Mouse (Mus musculus) hindbrain, embryonic 12.5 days (tissue): ENCODE results near the gene Inpp4b. TPM values are rescaled to one million over a fixed set of nuclear protein-coding genes. Genes with fewer than 3 reads are reported as not detected.

Source experiments
- ATAC-seq: fragments of 200-750 bp; cut with Nextera tagmentation; 2 replicates; pipeline ENCODE4 v1.8.0; 2017; ENCODE audit warnings: moderate TSS enrichment; ENCODE audit not compliant: low FRiP score
- H3K27ac ChIP-seq: fragments of 300-500 bp; sonication (generic); 2 replicates; pipeline ENCODE4 v1.5.1; 2016; ENCODE audit warnings: mild to moderate bottlenecking
- H3K27me3 ChIP-seq: fragments of 300-500 bp; sonication (generic); 2 replicates; pipeline ENCODE4 v1.6.1; 2016; ENCODE audit warnings: mild to moderate bottlenecking
- H3K36me3 ChIP-seq: fragments of 300-500 bp; sonication (generic); 2 replicates; pipeline ENCODE4 v1.6.1; 2016; ENCODE audit warnings: mild to moderate bottlenecking
- H3K4me1 ChIP-seq: fragments of 300-500 bp; sonication (generic); 2 replicates; pipeline ENCODE4 v1.6.1; 2016
- H3K4me2 ChIP-seq: fragments of 300-500 bp; sonication (generic); replicated peaks from 2 replicates; pipeline ENCODE4 v1.6.1; 2016; ENCODE audit warnings: mild to moderate bottlenecking
- H3K4me3 ChIP-seq: fragments of 300-500 bp; sonication (generic); 2 replicates; pipeline ENCODE4 v1.5.1; 2016; ENCODE audit warnings: mild to moderate bottlenecking
- H3K9ac ChIP-seq: fragments of 300-500 bp; sonication (generic); 2 replicates; pipeline ENCODE4 v1.6.1; 2016; ENCODE audit warnings: mild to moderate bottlenecking, moderate library complexity
- H3K9me3 ChIP-seq: fragments of 300-500 bp; sonication (generic); replicated peaks from 2 replicates; pipeline ENCODE4 v1.6.1; 2016; ENCODE audit warnings: mild to moderate bottlenecking
- WGBS: fragments of 180-500 bp; shearing (Covaris S2); methylation state at CpG from one replicate; pipeline ENCODE4 v1.1.7; 2016; 5-methylcytosine and 5-hydroxymethylcytosine counted together
- polyA plus RNA-seq: library from polyadenylated mRNA; unstranded; fragments of >200 nt; fragmentation: Nextera tagmentation; extraction: Ambion mirVana; gene quantifications from 2 replicates; pipeline ENCODE4 v1.2.1, GENCODE M21; 2016

Inpp4b gene
- polyA plus RNA-seq, 1 experiment from 2014 or later = 9.6 TPM

DNA sequence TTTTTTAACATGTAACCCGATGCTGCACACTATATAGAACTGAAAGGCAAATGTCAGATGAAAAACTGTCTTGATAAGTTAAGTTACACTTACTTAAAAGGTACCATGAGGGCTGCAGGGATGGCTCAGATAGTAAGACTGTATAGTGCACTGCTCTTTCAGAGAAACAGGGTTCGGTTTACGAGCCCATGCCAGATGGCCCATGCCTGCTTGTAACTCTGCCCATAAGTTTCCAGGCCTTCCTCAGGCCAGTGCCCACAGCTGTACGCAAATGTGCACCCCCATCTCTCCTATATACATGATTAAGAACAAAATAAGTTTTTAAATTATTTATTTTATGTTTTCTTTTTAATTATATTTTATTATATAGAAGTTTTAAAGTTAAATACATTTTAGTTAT lies 300.7 kb downstream of the Inpp4b start:
- Histone ChIP-seq H3K9ac (no peak overlapping the region), H3K36me3 (no peaks in the 10 kb centered on the region), H3K4me2 (no peak overlapping the region), H3K4me1 (no peaks in the 10 kb centered on the region), H3K27me3 (no peaks in the 10 kb centered on the region), H3K27ac (no peak overlapping the region), H3K4me3 (no peak overlapping the region), H3K9me3 (no peaks in the 10 kb centered on the region)
- WGBS = 84% methylated on average over 4 of the region's 4 CpGs
- ATAC-seq = no peak

DNA sequence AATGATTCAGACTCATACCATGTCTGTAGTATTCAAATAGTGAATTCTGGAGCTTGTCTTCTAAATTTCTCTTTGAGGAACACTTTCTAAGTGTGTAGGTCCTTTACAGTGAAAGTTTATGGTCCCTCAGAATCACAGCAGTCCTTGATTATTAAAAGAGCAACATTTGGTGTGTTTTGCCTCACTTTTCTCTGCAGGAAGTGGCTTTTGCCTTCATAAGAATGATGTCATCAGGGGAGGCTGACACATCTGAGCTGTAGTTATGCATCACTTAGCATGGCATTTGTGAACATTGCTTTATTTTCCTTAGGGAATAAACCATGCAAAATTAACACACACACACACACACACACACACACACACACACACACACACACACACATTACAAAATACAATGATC lies 349.8 kb downstream of the Inpp4b start:
- Histone ChIP-seq H3K9me3 (no peaks in the 10 kb centered on the region), H3K9ac (no peak overlapping the region)

DNA sequence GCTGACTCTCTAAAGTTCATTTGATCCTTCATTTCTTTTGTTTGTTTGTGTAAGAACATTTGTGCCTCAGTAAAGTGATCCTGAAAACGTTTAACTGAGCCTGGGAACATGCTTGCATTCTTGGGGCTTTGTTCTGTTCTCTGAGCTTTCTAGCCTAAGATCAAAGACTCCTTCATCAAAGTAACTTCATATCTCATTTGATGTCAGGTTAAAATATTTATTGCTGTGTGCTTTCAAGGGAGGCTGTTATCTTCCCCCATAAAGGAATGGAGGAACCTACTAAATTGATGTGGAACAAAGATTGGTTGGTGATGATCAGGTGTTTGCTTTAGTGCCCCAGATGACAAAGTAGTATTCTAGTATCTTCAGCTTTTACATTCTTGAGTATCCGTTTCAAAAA lies 352.5 kb downstream of the Inpp4b start:
- Histone ChIP-seq H3K27ac (no peak overlapping the region), H3K4me3 (no peak overlapping the region), H3K27me3 (no peaks in the 10 kb centered on the region), H3K4me1 (no peaks in the 10 kb centered on the region), H3K9me3 (no peaks in the 10 kb centered on the region), H3K9ac (no peak overlapping the region), H3K4me2 (no peak overlapping the region), H3K36me3 (no peaks in the 10 kb centered on the region)
- WGBS = 43% methylated on average over 2 of the region's 2 CpGs
- no peak for ATAC-seq

More for the DNA sequence above, 349.8 kb downstream of the Inpp4b start:
- Histone ChIP-seq H3K36me3 (no peaks in the 10 kb centered on the region), H3K4me1 (no peaks in the 10 kb centered on the region), H3K4me2 (no peak overlapping the region), H3K27ac (no peak overlapping the region), H3K4me3 (no peak overlapping the region), H3K27me3 (no peaks in the 10 kb centered on the region)
- no peak for ATAC-seq

DNA sequence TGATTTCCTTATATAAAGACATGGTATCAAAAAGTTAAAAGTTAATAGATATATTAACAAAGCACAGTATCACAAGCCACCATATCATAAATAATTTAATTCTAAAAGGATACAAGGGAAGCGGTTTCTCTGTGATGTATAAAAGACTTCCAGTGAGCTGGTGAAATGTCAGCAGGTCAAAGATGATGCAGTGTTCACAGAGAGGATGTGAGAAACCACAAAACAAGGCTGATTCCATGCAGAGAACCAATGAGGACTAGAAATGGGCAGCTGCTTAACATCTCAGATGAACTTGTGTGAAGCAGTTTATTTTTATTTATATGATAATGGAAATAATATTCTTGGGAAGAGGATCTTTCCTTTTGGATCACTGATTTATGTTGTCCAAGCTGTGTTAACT lies 359.7 kb downstream of the Inpp4b start:
- H3K4me2 ChIP-seq = no peak overlapping the region
- no peak for ATAC-seq
- 84% methylated on average over 1 of the region's 1 CpGs for WGBS

DNA sequence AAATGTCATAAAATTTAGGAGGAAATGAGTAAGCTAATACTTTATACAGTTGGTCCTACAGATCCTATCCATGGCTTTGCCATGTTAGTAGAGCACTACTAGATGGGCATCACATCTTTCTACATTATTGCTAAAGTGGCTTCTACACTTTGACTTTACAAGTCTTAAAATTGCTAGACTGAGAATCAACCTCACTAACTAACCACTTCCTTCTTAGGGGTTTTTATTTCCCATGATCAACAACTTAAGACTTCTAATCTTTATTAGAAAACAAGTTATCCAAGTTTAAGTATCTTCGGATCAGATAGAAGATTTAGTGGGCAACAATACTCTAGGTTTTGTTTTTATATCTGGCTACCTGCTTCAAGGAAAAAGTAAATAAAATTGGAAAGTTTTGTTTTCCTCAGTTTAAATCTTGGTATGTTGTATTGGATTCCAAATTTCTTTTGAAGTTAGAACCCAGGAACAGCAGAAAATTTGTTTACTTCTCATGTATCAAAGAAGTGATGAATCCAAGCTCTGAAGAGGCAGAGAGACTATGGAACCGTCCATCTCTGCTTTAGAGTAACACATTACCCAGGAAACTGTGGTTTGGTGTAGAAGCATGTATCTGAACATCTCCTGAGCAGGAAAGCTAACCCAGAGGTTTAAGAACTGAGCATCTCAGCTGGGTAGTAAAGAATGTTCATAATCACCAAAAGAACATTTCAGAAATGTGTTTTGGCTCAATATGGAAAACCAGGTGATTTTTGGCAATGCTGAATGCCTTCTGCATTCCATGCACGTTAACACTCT lies 361.4 kb downstream of the Inpp4b start:
- no peak for ATAC-seq
- Histone ChIP-seq H3K36me3 (no peaks in the 10 kb centered on the region), H3K4me2 (no peak overlapping the region), H3K4me3 (no peak overlapping the region), H3K27ac (no peak overlapping the region), H3K9ac (no peak overlapping the region), H3K4me1 (no peaks in the 10 kb centered on the region), H3K27me3 (no peaks in the 10 kb centered on the region), H3K9me3 (no peaks in the 10 kb centered on the region)
- 85% methylated on average over 3 of the region's 3 CpGs for WGBS

More for the DNA sequence above, 359.7 kb downstream of the Inpp4b start:
- H3K27ac ChIP-seq = no peak overlapping the region
- H3K9ac ChIP-seq = no peak overlapping the region
- no peaks in the 10 kb centered on the region for H3K36me3 ChIP-seq
- H3K4me3 ChIP-seq = no peak overlapping the region
- H3K9me3 ChIP-seq = no peaks in the 10 kb centered on the region
- H3K4me1 ChIP-seq = no peaks in the 10 kb centered on the region
- no peaks in the 10 kb centered on the region for H3K27me3 ChIP-seq

DNA sequence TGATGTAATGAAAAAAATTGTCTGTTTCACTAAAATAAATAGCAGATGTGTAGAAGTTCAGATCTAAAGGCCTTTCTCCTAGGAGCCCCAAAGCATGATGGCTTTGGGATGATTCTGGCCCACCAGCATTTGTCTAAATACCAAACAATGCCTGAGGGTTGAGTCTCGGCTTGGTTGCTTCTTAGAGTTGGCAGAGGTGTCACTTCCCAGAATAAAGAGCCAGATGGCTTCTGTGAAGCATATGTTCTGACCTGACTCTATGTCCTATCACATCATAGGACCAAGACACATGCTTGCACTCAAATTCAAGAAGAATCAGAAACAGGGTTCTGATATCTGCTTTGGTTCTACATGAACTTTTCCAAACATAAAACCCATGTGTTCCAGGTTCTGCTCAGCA lies 365.1 kb downstream of the Inpp4b start:
- 65% methylated on average over 1 of the region's 1 CpGs for WGBS
- Histone ChIP-seq H3K27ac (no peak overlapping the region), H3K9ac (no peak overlapping the region), H3K4me3 (no peak overlapping the region), H3K9me3 (no peaks in the 10 kb centered on the region), H3K36me3 (no peaks in the 10 kb centered on the region), H3K4me1 (no peaks in the 10 kb centered on the region), H3K4me2 (no peak overlapping the region), H3K27me3 (no peaks in the 10 kb centered on the region)
- ATAC-seq = no peak

DNA sequence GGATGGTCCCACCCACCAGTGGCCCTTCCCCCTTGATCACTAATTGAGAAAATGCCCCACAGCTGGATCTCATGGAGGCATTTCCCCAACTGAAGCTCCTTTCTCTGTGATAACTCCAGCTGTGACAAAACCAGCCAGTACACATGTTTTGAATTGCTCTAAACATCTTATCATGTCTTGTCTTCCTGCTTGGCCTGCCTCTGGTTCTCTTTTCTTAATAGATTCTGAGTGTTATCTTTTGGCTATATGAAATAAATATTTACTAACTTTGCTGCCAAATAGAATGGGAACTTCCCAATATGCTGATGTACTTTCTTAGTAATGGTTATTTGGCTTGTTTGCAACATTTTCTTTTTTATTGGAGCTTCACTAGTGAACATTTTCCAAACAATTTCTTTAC lies 389.0 kb downstream of the Inpp4b start:
- Histone ChIP-seq H3K9ac (no peak overlapping the region), H3K4me3 (no peak overlapping the region), H3K36me3 (no peaks in the 10 kb centered on the region), H3K4me1 (no peaks in the 10 kb centered on the region), H3K9me3 (no peaks in the 10 kb centered on the region), H3K4me2 (no peak overlapping the region), H3K27me3 (no peaks in the 10 kb centered on the region), H3K27ac (no peak overlapping the region)
- ATAC-seq = no peak

DNA sequence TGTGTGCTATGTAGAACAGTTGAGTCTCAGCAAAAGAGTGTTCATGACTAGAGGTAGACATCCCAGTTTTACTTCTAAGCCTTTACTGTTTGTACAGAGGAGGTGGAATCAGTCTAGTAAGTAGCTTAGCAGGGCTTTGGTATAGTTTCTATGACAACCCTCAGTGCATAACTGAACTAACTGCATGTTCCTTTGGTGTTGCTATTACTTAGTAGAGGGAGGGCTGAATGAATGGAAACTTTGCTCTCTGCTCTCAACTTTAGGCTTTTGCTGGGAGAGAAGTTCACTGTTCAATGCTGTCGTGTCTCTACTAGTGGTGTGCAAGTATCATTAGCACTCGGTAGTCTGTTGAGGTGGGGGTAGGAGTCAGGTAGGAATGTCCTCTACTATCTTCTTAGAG lies 393.3 kb downstream of the Inpp4b start:
- Histone ChIP-seq H3K9ac (no peak overlapping the region), H3K9me3 (no peaks in the 10 kb centered on the region), H3K36me3 (no peaks in the 10 kb centered on the region), H3K27me3 (no peaks in the 10 kb centered on the region), H3K4me2 (no peak overlapping the region), H3K4me1 (no peaks in the 10 kb centered on the region), H3K4me3 (no peak overlapping the region), H3K27ac (no peak overlapping the region)
- WGBS = 92% methylated on average over 2 of the region's 2 CpGs
- ATAC-seq = no peak

DNA sequence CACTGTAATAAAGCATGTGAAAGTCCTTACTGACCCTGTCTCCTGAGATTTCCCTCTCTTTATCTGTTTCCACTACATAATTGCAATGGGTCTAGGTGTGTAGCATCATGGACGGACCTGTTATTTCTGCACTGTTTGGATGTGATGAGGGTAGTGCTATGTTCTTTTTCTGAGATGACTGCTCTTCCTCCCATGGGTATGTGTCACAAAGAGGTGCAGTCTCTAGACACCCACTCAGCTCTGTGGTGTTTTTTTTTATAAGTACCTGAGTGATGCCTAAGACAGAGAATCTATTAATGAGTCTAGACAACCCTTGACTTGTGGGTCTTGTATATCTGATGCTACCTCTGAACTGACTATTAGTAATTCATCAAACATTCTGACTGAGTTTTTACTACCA lies 393.7 kb downstream of the Inpp4b start:
- Histone ChIP-seq H3K4me2 (no peak overlapping the region), H3K27me3 (no peaks in the 10 kb centered on the region), H3K27ac (no peak overlapping the region), H3K36me3 (no peaks in the 10 kb centered on the region), H3K4me1 (no peaks in the 10 kb centered on the region), H3K9ac (no peak overlapping the region), H3K9me3 (no peaks in the 10 kb centered on the region), H3K4me3 (no peak overlapping the region)
- 92% methylated on average over 1 of the region's 1 CpGs for WGBS
- no peak for ATAC-seq

DNA sequence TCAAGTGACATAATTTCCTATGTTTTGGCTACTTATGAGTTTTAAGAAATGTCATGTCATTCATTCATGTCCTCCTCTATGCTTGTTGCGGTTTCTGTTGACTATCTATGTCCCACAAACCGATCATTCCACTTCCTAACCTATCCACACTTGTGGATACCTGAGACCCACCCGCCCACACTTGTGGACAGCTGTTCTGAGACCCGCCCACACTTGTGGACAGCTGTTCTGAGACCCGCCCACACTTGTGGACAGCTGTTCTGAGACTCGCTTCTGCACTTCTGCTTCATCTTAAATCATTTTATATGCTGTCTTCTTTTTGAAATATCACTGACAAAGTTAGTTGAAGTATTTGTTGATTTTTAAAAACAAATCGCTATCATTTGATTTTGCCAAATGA lies 400.2 kb downstream of the Inpp4b start:
- 87% methylated on average over 7 of the region's 7 CpGs for WGBS
- no peak overlapping the region for H3K9ac ChIP-seq
- no peak overlapping the region for H3K4me3 ChIP-seq

DNA sequence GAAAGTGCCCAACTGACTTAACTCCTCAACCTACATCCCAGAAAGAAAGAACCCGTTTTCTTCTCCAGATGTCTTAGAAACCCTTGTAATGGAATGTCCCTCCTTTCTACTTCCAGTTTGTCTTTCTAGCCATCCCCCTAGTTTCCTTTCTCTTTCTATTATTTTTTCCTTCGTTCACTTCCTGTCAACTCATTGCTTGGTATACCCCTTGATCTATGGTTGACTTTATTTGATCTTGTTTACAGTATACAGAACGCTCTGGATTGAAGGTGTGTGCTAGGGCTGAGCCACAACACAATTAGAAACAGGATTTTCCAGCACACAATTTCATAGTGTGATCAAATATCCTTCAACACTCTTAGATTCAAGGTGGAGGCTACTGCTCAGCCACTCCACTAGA lies 400.7 kb downstream of the Inpp4b start:
- Histone ChIP-seq H3K9ac (no peak overlapping the region), H3K27ac (no peak overlapping the region), H3K9me3 (no peaks in the 10 kb centered on the region), H3K4me2 (no peak overlapping the region), H3K36me3 (no peaks in the 10 kb centered on the region), H3K4me1 (no peaks in the 10 kb centered on the region), H3K27me3 (no peaks in the 10 kb centered on the region), H3K4me3 (no peak overlapping the region)
- ATAC-seq = no peak
- 76% methylated on average over 3 of the region's 3 CpGs for WGBS

More for the DNA sequence above, 400.2 kb downstream of the Inpp4b start:
- H3K27ac ChIP-seq = no peak overlapping the region
- ATAC-seq = no peak
- no peaks in the 10 kb centered on the region for H3K4me1 ChIP-seq
- H3K27me3 ChIP-seq = no peaks in the 10 kb centered on the region
- no peak overlapping the region for H3K4me2 ChIP-seq
- no peaks in the 10 kb centered on the region for H3K36me3 ChIP-seq
- H3K9me3 ChIP-seq = no peaks in the 10 kb centered on the region

DNA sequence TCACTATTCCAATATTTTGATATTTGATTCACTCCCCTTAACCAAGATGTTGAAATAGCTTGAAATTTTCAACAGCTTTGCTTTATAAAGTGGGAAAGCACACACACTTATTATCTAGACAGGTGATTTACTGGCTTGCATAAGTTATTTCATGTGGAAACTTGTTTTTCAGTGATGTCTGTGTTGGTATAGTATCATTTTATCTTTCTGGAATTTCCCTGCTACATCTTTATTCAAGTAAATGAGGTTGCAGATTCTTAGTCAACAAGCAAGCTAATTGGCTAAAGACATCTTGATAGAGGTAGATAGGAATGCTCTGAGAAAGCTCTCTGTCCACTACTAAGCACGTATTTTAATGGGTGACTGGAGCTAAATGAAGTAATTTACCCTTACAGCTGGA lies 403.1 kb downstream of the Inpp4b start:
- Histone ChIP-seq H3K9ac (no peak overlapping the region), H3K27me3 (no peaks in the 10 kb centered on the region), H3K27ac (no peak overlapping the region), H3K4me1 (no peaks in the 10 kb centered on the region), H3K36me3 (no peaks in the 10 kb centered on the region), H3K9me3 (no peaks in the 10 kb centered on the region), H3K4me3 (no peak overlapping the region), H3K4me2 (no peak overlapping the region)
- no peak for ATAC-seq
- WGBS = 66% methylated on average over 1 of the region's 1 CpGs

DNA sequence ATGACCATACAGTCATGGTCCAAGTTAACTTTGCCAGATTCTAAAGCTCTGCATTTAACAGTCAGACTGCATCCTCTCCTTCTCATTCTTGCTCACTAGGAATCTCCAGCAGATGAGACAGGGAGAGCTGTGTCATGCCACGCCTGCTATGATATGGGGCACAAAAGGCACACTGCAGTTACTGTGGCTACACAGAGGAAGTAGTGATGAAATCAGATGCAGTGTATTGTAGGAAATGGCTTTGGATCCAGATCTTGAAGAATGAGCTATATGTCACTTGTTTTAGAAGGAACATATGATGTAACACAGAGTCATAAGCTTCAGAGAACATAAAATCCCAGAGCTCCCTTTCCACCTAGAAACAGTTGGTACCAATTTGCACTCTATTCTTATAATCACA lies 408.8 kb downstream of the Inpp4b start:
- no peak overlapping the region for H3K4me2 ChIP-seq
- no peak for ATAC-seq
- H3K27ac ChIP-seq = no peak overlapping the region
- H3K36me3 ChIP-seq = no peaks in the 10 kb centered on the region
- 75% methylated on average over 1 of the region's 1 CpGs for WGBS
- no peaks in the 10 kb centered on the region for H3K9me3 ChIP-seq
- H3K4me1 ChIP-seq = no peaks in the 10 kb centered on the region
- H3K4me3 ChIP-seq = no peak overlapping the region
- no peaks in the 10 kb centered on the region for H3K27me3 ChIP-seq
- H3K9ac ChIP-seq = no peak overlapping the region
